Comparison of ENCODE assay signal across 31 mouse cellular contexts in the genomic region with DNA sequence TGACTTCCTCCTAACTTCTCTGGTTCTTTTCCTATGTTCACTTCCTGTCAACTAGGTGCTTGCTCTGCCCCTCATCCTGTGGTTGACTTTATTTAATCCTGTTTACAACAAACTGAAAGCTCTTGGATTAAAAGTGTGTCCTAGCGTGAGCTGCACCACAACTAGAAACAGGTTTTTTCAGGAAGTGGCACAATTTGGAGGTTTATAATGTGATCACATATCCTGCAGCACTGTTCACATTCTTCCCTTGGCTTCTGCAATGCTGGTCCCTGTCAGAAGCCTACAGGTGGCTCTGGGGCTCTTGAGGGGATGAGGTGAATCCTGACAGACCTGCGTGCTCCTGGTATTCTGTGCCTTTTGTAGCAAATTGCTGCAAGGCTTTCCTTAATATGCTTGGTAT. TPM values are rescaled to one million over a fixed set of nuclear protein-coding genes. Genes with fewer than 3 reads are reported as not detected.
"Had no signal": no experiment of that assay in that cellular context is flagged by ENCODE, and none has a peak within 500 bp of the region (broad histone marks: within the 10 kb centered on the region; RNA-seq: fewer than 3 reads in every experiment).

No protein-coding gene starts in this region.

- ATAC-seq: hindbrain, postnatal 0 days; intestine, embryonic 16.5 days; liver, embryonic 12.5 days had no signal

- H3K27ac ChIP-seq: gastrocnemius, adult 2 months; heart, embryonic 10.5 days; hindbrain, embryonic 13.5 days; hindbrain, embryonic 15.5 days; hindbrain, postnatal 0 days; kidney, embryonic 15.5 days; kidney, postnatal 0 days; left cerebral cortex, adult 2 months; limb, embryonic 10.5 days; limb, embryonic 12.5 days; liver, embryonic 12.5 days; liver, embryonic 14.5 days had no signal

- DNase-seq: gastrocnemius, adult 2 months; gastrocnemius, postnatal 10 days; gastrocnemius, postnatal 25 days; heart, adult 18-20 months; heart, postnatal 10 days; heart, postnatal 4 days; kidney, adult 11 months; kidney, adult 2 months; kidney, adult 9 months; kidney, postnatal 25 days; kidney, postnatal 4 days; layer of hippocampus, adult 9-11 months; liver had no signal

- H3K4me3 ChIP-seq: gastrocnemius, adult 2 months; heart, embryonic 10.5 days; heart, embryonic 12.5 days; hindbrain, embryonic 13.5 days; hindbrain, embryonic 15.5 days; kidney, embryonic 15.5 days; left cerebral cortex, adult 2 months; limb, embryonic 10.5 days; limb, embryonic 12.5 days; liver, embryonic 12.5 days had no signal

RNA-seq across cellular contexts. Expression of a gene that starts 40.1 kb away (rescaled TPM):
- total RNA-seq: gastrocnemius, adult 2 months; gastrocnemius, postnatal 25 days; heart, adult 18-20 months; heart, postnatal 10 days; heart, postnatal 25 days had no signal

RNA-seq across cellular contexts. Expression of a gene that starts 46.5 kb away (rescaled TPM):
- total RNA-seq: gastrocnemius, postnatal 25 days; heart, adult 18-20 months; heart, adult 8-10 months; heart, postnatal 10 days; heart, postnatal 25 days; heart, postnatal 4 days; hindbrain, postnatal 0 days; layer of hippocampus, adult 8-10 months; left cerebral cortex, adult 2 months; left cerebral cortex, postnatal 14 days; left cerebral cortex, postnatal 36 days had no signal
